Mouse (Mus musculus): Measurements from ENCODE around the gene Prrg3.
"Not testable (repeated sequence)": the region's sequence is repeated elsewhere in the genome, so short reads cannot be mapped to it uniquely, and the experiment has no call there.

Prrg3 gene

GRCm38 (mm10) chrX:71962073-71963051 lies at the start of gene Prrg3:
TSS of gene Prrg3 (plus strand) at chrX:71962624.
- peak; percentile 47 for DNase-seq

DNA sequence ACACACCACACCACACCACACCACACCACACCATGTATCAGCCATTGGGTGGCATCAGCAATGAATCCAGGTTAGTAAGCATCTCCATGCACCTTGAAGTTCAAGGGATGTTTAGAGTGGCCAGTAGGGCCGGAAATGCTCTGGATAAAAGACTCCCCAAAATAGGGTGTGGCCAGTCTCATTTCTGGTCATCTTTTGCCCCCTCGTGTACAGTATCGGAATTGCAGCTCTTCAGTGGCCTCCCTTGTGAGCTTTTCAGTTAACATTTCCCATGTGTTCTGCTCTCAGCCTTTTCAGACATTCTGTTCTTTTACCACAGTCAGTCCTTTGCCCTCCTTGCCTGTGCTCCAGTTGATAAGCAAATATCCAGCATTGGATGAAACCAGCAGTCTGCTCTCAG lies 15.8 kb upstream of the Prrg3 start:
- peak; percentile 34 for DNase-seq

- DNase-seq = no peak
Measured at GRCm38 (mm10) chrX:71958366-71958765, 4.1 kb upstream of the Prrg3 start.

GRCm38 (mm10) chrX:71963275-71963912 lies 970 bp downstream of the Prrg3 start:
- DNase-seq = no peak

GRCm38 (mm10) chrX:71968216-71968615 lies 5.8 kb downstream of the Prrg3 start:
- DNase-seq = no peak

GRCm38 (mm10) chrX:71968816-71969215 lies 6.4 kb downstream of the Prrg3 start:
- DNase-seq = no peak

- no peak for DNase-seq
Measured at GRCm38 (mm10) chrX:71971325-71971724, 8.9 kb downstream of the Prrg3 start.

GRCm38 (mm10) chrX:71972686-71973085 lies 10.3 kb downstream of the Prrg3 start, which contains the start of gene Fate1:
TSS of gene Fate1 (plus strand) at chrX:71972986.
- DNase-seq = no peak

DNA sequence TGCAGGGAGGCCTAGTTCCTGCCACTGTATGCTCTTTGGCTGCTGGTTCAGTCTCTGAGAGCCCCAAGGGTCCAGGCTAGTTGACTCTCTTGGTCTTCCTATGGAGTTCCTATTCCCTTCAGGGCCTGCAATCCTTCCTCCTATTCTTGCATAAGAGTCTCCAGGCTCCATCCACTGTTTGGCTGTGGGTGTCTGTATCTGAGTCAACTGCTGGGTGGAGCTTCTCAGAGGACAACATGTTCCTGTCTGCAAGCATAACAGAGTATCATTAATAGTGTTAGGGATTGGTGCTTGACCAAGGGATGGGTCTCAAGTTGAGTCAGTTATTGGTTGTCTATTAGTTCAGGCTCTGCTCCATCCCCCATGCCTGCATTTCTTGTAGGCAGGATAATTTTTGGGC lies 15.3 kb downstream of the Prrg3 start:
- not testable (repeated sequence) for DNase-seq

DNA sequence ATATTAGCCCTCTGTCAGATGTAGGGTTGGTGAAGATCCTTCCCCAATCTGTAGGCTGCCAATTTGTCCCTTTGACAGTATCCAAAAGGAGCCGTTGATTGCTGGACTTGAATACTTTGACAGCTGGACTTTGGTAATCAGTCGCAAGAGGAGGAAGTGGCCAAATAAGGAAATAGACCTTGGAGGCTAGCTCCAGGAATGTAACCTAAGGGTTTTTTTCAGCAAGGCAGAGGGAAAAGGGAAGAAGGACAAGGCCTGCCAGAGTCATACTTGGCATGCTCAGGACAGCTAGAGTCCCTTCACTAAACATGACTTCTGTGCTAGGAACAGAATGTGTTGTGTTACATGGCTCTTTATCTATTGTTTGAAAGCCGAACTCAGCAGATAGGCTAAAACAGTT lies 18.0 kb downstream of the Prrg3 start:
- DNase-seq = peak; percentile 1

DNA sequence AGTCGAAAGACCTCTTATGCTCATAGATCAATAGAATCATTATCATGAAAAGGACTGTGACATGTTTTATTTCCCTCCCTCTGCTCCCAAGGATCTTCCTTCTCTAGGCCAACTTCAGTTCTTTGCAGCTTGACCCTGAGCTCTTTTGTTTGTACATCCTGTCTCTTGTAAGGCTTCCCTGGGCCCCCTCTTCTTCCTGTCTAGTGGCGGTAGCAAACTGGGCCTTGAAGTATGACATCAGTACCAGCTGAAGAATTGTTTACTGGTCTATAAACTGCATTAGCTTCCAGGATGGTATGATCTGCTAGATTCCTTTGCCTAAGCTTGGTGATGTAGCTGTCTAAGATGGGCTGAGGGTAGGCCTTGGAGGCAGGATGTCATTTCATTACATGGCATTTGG lies 18.9 kb downstream of the Prrg3 start:
- DNase-seq = peak; percentile 1

- DNase-seq = no peak
Measured at GRCm38 (mm10) chrX:71983205-71983604, 20.8 kb downstream of the Prrg3 start.

DNA sequence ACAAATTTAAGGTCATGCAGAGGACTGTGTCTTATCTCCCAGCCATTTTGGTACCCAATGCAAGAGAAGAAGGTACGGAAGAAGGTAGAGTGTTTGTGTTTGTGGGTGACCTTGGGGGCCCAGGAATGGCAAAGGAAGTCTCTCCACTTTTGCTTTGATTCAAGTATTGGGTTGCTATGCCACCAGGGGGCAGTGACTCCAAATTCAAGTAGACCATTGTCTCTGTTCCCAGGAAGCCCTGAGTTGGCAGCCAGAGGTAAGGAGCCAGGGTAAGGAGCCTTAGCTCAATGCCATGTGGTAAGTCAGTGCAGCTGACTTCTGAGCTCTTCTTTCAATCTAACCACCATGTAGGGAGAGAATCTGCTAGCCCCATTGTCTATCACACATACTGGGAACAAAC lies 21.4 kb downstream of the Prrg3 start:
- DNase-seq = peak; percentile 1

- no peak for DNase-seq
Measured at GRCm38 (mm10) chrX:71991549-71991948, 29.1 kb downstream of the Prrg3 start, which contains the start of gene Cnga2. TSS of gene Cnga2 (plus strand) at chrX:71991849.

DNA sequence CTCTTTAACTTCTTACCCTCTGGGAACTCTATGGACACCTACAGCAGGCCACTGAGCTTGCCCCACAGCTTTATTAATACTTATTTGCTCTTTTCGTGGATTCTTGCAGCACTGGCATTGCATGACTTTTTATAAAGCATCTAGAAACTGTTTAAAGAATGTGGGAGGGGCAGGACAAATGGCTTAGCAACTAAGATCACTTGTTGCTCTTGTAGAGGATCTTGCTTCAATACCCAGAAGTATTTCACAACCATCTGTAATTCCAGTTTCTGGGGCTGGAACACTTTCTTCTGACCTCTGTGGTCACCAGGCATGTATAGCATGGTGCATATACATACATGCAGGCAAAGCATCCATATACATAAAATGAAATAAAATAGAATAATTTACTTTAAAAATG lies 33.5 kb downstream of the Prrg3 start:
- DNase-seq = no peak

DNA sequence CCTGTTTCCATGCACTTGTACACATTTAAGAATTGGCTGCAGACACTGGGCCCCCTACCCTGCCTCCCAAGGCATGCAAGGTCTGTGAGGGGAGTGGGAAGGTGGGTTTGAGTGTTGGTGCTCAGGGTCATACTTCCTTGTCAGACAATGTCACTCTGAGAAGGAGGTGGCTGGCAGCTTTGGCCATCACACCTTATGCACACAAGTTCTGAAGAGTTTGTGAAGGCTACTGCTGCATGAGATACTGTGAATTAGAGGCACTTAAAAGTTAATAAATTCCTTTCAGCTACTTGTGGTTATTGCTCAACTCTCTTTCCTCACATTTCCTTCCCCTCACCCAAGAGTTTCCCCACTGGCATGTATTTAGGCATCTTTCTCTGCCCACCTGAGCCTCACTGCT lies 47.5 kb downstream of the Prrg3 start:
- no peak for DNase-seq

DNA sequence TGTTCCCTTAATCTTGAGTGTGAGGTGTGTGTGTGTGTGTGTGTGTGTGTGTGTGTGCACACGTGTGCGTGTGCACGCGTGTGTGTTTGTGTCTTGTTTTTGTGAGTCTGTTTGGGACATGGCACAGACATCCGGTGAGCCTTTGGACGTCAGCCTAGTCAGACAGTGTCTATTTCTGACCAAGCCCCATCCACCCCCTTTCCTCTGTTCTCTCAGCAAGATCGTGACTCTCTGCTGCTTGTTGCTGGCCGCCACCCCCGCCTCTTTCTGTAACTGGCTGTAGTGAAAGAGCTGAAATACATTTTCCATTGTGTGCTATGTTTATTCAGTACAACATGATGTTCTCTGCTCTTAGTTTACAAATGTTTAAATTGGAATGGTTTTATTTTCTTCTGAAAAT lies 49.8 kb downstream of the Prrg3 start:
- peak; percentile 14 for DNase-seq

DNA sequence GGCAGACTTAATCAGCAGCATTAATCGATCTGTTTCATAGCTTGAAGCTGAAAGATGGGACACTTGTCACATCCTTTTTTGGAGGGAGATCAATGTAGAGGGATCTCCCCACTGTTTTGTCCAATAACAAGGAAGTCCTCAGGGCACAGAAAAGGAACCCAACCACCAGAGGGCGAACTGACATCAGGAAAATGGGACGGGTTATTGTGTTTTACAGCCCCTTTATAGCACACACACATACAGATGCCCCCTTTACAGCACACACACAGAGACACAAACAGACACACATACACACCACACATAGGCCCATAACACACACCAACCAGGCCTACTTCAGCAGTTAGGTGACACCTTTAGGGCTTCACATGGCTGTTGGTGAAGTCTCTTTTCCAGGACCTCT lies 50.4 kb downstream of the Prrg3 start:
- DNase-seq = peak; percentile 19

DNA sequence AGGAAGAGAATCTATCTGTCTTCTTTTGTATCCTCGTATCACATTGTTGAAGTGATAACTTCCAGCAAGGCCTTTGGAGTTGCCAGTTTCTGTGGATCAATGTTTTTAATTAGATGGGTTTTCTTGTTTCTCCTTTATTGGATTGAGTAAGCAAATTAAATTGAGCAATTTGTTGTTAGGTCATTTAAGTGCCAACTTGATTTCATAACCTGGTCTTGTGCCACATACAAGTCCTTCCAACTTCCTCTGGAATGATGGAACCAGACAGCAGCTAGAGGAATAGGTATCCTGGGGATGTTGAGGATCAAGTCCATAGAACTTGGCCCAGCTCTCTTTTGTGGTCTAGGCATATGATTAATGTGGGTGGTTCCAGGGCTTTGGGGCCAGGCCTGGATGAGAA lies 59.8 kb downstream of the Prrg3 start:
- no peak for DNase-seq

Measured in kidney, postnatal 14 days (tissue).